Mouse (Mus musculus) right cerebral cortex, postnatal 4 days (tissue): ENCODE measurements around the gene BC107364.
"Not testable (repeated sequence)": the region's sequence is repeated elsewhere in the genome, so short reads cannot be mapped to it uniquely, and the experiment has no call there.

Experiments used
- DNase-seq: peaks from one replicate; pipeline ENCODE4 v3.0.0-alpha.2; 2022

Gene BC107364

GRCm38 (mm10) chr3:96449762-96450585 is 2.1 kb downstream of the BC107364 start:
- DNase-seq = not testable (repeated sequence)

- no peak for DNase-seq
These were observed 6.7 kb downstream of the BC107364 start for GRCm38 (mm10) chr3:96445436-96445835.

- peak; percentile 57 for DNase-seq
These were observed 11.5 kb downstream of the BC107364 start for GRCm38 (mm10) chr3:96440578-96440977.

DNA sequence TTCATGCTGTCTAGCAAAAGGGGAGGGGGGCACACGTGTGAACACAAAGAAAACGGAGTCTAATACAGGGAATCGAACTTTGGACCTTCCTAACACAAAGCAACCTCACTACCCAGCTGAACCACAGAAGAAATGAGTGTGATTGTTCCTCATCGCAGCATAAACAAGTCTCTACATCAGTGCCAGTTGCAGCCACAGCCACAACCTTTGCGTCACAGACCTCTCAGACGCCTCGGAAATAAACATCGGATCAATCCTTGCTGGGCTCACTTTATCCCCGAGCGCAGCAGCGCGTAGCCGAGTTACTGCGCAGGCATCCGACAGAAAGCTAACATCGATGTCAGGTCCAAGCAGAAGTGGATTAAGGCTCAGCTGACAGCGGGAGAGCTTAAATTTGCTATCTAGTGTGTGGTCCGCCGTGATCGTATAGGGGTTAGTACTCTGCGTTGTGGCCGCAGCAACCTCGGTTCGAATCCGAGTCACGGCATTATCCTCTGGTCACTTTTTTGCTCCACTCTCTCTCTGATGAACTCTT is 16.5 kb downstream of the BC107364 start:
- DNase-seq = peak; percentile 32

DNA sequence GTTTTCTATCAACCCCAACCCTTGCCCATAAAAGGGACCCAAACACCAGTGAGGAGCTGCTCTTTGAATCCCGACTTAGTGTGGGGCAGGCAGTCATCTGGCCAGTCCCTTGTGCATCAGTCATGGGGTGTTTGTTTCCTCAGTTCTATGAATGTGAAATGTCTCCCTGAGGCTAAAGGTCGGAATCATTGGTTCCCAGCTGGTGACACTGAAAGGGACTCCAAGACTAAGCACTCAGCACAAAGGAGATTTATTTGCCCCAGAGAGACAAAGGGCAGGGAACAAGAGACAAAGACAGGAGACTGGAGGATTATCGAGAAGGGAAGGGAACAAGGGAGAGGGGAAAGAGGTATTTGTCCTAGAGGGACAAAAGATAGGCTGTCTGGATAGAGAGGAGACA is 19.9 kb downstream of the BC107364 start:
- DNase-seq = no peak

DNA sequence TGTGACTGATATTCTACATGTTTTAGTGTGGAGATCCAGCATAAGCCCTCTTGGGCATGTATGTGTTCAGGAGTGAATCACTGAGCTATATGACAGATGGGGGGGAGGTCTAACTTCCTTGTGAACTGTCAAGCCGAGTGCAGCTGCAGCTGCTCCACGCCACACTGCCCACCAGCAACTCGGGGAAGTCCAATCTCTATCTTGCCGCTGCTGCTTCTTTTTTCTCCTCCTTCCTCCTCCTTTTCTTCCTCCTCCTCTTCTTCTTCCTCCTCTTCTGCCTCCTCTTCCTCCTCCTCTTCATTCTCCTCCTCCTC is 22.3 kb downstream of the BC107364 start:
- no peak for DNase-seq

DNA sequence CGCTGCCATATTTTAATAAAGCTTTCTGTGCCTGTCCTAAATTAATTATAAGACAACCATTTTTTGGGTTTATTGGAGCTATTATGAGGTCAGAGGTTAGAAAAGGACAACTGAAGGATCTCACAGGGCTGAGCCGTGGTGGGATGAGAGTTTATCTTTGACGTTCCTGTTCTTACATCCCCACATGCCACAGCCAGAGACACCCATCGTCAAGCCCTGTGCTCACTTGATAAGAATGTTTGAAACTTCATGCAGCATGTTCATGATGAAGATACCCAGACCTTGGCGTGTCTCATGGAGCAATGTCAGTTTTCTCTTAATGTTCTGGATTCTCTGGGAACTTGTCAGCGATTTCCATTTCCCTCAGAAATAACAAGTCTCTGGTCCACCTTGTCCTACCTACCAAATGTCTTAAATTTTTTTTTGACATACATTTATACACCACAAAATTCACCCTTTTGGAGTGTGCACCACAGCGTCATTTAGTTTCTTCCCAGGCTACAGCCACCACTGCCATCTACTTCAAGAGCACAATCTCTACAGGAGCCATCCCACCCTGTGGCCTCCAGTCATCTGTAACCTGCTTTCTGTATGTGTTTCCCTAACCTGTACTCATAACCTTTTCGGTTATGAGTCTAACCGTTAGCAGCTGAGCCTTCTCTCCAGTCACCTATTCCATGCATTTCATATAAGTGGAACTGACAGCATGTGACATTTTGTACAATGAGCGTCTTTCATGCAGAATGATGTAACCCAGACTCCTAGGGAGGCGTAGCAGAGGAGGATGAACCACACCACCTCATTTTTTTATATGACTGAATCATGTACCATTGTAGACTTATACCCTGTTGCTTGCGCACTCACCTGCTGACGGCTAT is 22.9 kb downstream of the BC107364 start:
- no peak for DNase-seq

DNA sequence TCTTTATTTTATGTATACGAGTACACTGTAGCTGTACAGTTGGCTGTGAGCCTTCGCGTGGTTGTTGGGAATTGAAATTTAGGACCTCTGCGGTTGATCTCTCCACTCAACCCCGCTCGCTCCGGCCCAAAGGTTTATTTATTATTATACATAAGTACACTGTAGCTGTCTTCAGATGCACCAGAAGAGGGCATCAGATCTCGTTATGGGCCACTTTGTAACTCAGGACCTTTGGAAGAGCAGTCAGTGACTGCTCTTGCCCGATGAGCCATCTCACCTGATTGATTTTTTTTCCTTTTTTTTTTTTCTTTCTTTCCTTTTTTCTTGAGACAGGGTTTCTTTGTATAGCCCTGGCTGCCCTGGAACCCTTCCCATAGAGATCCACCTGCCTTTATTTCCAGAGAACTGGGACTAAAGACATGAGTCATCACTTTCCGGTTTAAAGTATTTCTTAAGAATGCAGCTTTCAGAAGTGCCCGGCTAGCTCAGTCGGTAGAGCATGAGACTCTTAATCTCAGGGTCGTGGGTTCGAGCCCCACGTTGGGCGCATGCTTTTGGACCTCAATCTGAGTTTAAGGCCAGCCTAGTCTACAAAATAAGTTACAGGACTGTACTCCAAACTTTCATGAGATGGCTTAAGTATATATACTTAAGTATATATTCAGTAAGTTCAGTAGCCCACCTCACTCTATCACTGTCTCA is 24.2 kb downstream of the BC107364 start:
- DNase-seq = peak; percentile 26

- no peak for DNase-seq
These were observed 24.8 kb downstream of the BC107364 start for GRCm38 (mm10) chr3:96427311-96427710.

DNA sequence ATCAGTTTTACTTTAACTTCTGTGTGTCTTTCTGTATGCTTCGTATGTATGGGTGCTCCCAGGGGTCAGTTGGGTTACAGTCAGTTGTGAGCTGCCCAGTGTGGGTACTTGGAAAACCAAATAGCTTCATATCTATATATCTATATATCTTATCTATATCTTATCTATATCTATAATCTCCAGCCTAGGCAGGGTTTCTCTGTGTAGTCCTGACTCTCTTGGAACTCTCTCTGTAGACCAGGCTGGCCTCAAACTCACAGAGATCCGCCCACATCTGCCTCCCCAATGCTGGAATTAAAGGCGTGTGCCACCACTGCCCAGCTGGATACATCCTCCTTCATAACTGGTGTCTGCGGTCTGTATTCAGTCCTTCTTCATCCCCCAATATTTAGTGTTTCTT is 25.8 kb downstream of the BC107364 start:
- DNase-seq = no peak

DNA sequence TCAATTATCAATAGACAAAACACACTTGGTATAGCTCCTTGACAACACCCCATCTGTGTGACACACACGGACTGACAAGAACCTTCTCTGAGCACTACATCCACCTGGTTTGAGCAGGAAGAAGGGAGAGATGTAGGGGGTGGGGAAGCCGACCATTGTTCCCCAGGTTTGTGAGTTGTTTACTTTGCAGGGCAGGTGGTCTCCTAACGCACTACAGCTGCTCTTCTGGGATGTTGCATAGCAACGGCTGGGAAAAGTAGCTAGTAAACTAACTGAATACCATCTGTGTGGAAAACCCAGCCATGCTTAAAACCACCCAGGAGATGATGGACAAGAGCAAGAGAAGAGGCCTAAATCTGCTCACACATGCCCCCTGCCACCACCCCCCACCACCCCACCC is 27.7 kb downstream of the BC107364 start:
- DNase-seq = not testable (repeated sequence)

DNA sequence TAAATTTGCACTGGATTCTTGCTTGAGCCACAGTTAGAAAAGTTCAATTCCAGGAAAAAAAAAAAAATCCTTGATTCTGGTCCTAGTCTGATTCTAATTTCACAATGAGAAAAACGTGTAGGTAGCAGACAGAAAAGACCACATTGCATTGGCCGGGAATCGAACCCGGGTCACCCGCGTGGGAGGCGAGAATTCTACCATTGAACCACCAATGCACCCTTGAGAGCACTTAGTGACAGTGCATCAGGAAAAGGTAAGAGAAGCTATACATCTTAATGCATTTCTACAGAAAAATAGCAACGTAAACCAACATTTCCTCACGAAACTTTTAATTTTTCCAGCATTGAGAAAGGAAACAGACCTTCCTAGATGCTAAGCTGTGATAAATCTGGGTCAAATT is 28.2 kb downstream of the BC107364 start:
- no peak for DNase-seq

DNA sequence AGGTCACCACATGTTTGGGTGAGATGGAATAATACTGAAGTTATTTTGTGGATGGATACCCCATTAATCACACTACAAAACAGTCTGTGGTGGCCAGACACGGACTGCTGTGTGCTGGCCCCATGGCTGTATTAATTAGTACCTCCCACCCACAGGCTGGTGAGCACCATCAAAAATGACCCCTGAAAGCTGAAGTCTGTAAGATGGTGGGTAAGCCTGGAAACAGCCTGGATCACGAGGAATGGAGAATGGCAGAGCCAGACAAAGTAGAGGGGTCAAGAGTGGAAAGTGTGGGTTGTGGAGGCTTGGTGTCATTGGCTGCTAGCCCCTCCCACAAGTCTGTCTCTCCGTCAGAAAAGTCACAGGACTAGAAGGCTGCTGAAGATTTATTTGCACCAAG is 31.3 kb downstream of the BC107364 start:
- DNase-seq = no peak

DNA sequence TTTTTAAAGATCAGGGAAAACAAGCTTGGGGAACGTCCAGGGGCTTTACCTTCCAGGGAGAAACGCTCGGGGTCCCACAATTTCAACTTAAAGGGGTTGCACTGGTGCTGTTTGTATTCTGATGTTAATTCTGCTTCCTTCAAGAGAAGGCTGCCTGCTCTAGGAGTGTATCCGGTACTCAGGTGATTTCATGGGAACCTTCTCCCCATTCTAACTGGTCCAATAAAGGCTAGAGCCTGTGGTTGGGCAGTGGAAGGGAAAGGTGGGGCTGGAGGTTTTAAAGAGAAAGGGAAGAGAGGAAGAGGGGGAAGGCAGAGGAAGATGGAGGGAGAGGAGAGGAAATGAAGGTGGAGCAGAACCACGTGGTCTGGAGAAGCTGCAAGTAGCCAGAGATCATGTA is 33.2 kb downstream of the BC107364 start:
- DNase-seq = not testable (repeated sequence)

GRCm38 (mm10) chr3:96417850-96418815 is 34.0 kb downstream of the BC107364 start:
- DNase-seq = no peak

GRCm38 (mm10) chr3:96416595-96416994 is 35.5 kb downstream of the BC107364 start:
- no peak for DNase-seq

- DNase-seq = no peak
These were observed 36.0 kb downstream of the BC107364 start for GRCm38 (mm10) chr3:96416056-96416455.

- no peak for DNase-seq
These were observed 37.2 kb downstream of the BC107364 start for GRCm38 (mm10) chr3:96414951-96415327.

DNA sequence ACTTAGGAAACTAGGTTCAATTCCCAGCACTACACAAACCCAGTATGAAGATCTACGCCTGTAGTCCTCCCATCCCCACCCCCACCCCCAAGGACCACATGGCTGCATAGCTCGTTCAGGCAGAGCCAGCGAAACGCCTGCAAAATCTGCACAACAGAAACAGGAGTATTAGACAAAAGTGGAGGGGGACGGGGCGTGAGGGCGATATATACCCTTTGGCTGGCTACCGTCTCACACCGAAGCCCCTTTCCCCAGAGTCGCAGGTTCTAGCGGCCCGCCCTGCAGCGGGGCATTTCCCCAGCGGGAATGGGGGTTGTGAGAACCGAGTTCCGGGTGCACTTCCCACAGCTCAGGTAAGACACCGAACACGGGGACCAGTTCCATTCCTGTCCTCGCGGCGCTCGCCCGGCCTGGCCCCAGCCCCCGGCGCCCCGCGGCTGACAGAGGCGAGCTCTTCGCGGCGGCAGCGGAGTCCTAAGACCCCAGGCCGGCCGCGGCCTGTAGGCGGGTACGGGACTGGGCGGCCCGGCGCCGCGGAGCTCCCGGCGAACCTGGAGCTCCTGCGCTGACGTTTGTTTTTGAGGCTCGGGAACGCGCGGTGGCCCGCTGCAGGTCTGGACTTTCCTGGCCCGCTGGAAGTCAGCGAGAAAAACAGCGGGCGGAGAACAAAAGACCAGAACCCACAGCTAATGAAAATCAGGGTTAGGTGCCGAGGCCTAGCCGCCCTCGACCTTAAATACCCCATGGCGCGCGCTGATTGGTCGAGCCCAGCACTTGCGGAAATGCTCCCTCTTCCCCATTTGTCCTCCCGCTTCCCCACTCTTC is 37.8 kb downstream of the BC107364 start:
- peak; percentile 78 for DNase-seq

- no peak for DNase-seq
These were observed 38.5 kb downstream of the BC107364 start for GRCm38 (mm10) chr3:96413581-96414125.

- DNase-seq = no peak
These were observed 40.3 kb downstream of the BC107364 start for GRCm38 (mm10) chr3:96411821-96412220.
